Mouse (Mus musculus): ENCODE results near the gene Defb46.

Gene Defb46

GRCm38 (mm10) chr8:19239616-19240015 is at the start of gene Defb46:
Gene Defb46, plus strand, starts transcription at chr8:19239916.
- no peak for DNase-seq

- DNase-seq = no peak
These were observed 14.6 kb upstream of the Defb46 start, which contains the start of gene Defb6 for GRCm38 (mm10) chr8:19225161-19225560. Gene Defb6, plus strand, starts transcription at chr8:19225478.

GRCm38 (mm10) chr8:19238101-19238500 is 1.6 kb upstream of the Defb46 start:
- no peak for DNase-seq

- DNase-seq = no peak
These were observed 7.6 kb downstream of the Defb46 start, which contains the start of gene Defb5 for GRCm38 (mm10) chr8:19247280-19247679. Gene Defb5, plus strand, starts transcription at chr8:19247580.

GRCm38 (mm10) chr8:19258136-19258535 is 18.4 kb downstream of the Defb46 start:
- DNase-seq = no peak

GRCm38 (mm10) chr8:19259667-19260066 is 20.0 kb downstream of the Defb46 start:
- DNase-seq = no peak

Data from kidney, adult 8-10 months (tissue).